Mouse (Mus musculus) right cerebral cortex, postnatal 10 days (tissue): ENCODE data around the gene Gpx5.
"Not testable (repeated sequence)": the region's sequence is repeated elsewhere in the genome, so short reads cannot be mapped to it uniquely, and the experiment has no call there.

ENCODE experiments used
- DNase-seq, 2 experiments: peaks; one replicate each; pipeline ENCODE4 v3.0.0; 2021; ENCODE audit warnings: low spot score in 2 of 2

Gene Gpx5

GRCm38 (mm10) chr13:21265736-21266135 is 26.8 kb downstream of the Gpx5 start:
- DNase-seq, result no peak

- DNase-seq, result peak in 1 of 2 experiments; percentile 57
Observed at GRCm38 (mm10) chr13:21264366-21264765, 28.2 kb downstream of the Gpx5 start.

DNA sequence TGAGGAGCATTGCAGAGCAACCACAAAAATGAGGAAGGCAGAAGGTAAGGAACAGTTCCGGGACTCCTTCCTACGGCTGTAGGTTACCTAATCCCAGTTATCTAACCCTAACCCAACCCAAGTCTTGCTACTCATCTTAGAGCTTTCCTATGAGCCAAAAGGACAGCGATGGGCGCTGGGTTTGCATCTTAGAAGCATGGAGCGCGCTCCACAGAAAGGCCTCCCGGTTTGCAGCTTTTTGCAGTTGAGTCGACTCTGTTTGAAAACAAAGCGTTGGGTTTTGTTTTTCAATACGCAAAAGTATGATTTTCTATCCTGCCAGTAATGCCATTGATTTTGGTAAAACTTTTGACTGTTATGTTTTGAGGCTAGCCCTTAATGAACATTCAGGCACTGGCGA is 28.6 kb downstream of the Gpx5 start:
- no peak for DNase-seq

DNA sequence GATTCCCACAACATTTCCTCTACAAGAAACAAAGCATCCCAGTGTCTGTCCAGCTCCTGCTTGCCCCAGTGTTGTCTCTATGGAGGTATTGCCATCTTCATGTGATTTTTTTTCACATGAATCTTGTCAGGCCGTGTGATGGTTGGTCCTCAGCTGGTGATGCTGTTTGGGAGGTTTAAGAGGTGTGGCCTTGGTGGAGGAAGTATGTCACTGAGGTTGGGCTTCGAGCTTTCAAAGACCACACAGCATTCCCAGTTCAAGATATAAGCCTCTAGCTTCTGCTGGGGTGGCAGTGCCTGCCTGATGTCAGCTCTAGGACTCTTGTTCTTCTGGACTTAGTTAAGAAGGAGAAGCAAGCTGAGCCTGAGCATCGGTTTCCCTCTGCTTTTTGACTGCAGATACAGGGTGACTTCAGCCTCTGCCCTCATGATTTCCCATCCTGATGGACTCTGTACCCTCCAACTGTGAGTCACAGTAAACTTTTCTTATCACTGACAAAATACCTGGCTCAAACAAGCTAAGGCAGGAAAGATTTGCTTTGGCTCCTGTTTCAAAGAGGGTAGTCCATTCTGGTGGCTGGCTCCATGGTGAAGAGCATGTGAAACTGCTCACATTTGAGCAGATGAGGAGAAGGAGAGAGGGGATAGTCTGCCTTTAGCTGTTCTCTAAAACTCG is 29.6 kb downstream of the Gpx5 start:
- DNase-seq, result no peak

GRCm38 (mm10) chr13:21260289-21260688 is 32.2 kb downstream of the Gpx5 start:
- no peak for DNase-seq

GRCm38 (mm10) chr13:21259677-21260113 is 32.8 kb downstream of the Gpx5 start:
- DNase-seq, result peak; percentile 57 to 77

DNA sequence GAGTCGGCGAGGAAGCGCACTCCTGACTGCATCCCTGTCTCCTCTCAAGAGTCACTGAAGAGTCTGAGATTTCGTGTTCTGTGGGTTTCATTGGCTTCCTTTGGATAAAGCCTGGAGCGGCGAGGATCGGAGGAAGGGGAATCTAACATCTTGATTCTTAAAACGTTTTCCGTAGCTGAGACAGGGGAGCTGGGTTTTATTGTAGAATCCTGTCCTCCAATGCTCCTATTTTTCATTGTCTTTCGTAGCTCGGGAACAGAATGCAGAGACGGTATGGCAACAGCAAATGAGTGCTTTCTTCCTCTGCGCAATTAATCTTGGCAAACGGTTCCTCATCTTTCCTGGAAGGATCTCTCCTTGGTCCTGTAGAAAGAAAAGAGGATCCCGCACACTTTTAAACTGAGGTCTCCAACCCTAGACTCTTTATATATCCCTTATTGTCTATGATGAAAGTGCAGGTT is 33.3 kb downstream of the Gpx5 start:
- peak; percentile 44 to 55 for DNase-seq

- DNase-seq, result no peak
Observed at GRCm38 (mm10) chr13:21258524-21258923, 34.0 kb downstream of the Gpx5 start.

GRCm38 (mm10) chr13:21253986-21254385 is 38.5 kb downstream of the Gpx5 start:
- DNase-seq, result peak; percentile 45 to 61

DNA sequence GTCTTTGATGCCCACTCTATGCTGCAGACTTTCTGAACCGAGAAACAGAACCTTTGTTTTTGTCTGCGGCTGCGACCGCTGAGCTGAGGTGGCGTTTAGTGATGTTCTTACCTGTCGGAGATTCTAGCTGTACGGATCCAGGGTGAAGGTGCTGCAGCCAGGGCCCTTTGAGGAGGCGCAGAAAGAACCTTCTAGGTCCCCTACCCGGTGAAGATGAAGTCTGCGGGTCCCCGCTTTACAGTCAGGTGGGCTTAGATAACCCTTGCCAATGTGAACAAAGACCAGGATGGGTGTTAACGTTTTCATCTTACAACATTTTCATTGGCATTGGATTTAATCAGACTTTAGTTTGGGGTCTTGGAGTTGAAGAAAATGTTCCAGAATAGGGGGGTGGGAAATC is 39.0 kb downstream of the Gpx5 start:
- no peak for DNase-seq

DNA sequence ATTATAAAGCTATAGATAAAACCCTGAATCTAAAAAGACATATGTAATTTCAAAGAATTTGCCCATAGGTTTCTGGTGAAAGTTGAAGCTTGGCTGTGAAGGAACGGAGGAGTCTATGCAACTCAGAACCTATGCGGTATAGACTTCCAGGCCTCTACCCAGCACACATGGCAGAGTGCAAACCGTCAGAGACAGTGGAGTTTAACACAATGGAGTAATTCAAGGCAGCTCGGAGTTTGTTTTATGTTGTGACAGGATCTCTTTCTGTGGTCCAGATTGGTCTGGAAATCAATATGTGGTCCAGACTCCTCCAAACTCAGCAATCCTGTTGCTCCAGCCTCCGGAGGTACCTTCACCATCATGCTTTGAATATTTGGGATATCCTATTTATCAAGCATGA is 39.5 kb downstream of the Gpx5 start:
- no peak for DNase-seq

DNA sequence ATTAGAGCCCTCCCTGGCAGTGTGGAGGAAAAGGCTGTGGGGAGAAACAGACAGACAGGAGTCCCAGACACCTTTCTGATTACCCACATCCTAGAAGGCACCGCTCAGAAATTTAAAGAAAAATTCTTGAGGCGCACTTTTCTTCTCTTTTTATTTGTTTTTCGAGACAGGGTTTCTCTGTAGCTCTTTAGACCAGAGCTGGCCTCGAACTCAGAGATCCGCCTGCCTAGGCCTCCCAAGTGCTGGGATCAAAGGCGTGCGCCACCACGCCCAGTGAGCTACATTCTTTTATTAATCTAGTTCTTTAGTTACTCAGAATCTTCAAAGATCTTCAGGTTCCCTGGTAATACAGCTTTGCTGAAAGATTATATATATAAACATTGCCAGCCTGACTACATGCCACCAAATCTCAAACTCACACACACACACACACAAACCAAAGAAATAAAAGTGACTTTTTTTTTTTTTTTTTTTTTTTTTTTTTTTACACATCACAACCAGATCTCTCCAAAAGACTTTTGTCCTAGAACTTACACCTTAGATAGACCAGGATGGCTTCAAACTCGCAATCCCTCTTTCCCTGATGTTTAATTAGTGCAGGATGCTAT is 42.4 kb downstream of the Gpx5 start:
- DNase-seq, result no peak

- DNase-seq, result no peak
Observed at GRCm38 (mm10) chr13:21249022-21249421, 43.5 kb downstream of the Gpx5 start.

DNA sequence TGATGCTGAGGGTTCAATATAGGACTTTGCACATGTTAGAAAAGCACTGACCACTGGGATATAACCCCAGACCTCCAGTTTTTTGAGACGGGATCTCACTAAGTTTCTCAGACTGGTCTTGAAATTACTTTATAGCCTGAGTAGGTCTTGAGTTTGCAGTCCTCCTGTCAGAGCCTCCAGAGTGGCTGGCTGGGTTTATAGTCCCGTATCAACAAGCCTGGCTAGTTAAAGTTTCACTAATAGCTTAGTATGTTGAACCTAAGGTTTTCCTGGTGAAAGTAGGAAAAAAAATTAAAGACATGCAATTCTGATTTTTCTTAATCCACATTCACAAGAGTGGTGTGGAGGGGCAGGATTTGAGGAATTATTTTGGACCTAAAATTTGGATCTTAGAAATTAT is 46.3 kb downstream of the Gpx5 start:
- no peak for DNase-seq

- not testable (repeated sequence) for DNase-seq
Observed at GRCm38 (mm10) chr13:21244967-21245366, 47.6 kb downstream of the Gpx5 start.

DNA sequence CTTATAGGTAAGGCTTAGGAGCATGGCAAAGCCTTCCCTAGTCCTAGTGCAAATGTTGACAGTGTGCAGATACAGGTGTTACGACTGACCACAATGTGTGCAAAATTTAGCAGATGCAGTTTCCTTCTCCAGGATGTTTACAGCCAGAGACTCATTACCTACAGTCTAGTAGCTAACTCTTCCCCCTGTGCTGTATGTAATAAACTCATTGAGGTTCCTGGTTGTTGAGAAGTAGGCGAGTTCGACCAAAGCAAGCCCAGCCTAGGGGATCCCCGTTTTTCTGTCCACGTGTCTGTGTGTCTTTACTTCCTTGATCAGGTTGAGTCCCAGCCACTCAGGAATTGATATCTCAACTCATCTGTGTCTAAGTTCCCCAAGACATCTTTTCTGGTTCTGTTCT is 48.4 kb downstream of the Gpx5 start:
- no peak for DNase-seq

- no peak for DNase-seq
Observed at GRCm38 (mm10) chr13:21243196-21243595, 49.3 kb downstream of the Gpx5 start.

DNA sequence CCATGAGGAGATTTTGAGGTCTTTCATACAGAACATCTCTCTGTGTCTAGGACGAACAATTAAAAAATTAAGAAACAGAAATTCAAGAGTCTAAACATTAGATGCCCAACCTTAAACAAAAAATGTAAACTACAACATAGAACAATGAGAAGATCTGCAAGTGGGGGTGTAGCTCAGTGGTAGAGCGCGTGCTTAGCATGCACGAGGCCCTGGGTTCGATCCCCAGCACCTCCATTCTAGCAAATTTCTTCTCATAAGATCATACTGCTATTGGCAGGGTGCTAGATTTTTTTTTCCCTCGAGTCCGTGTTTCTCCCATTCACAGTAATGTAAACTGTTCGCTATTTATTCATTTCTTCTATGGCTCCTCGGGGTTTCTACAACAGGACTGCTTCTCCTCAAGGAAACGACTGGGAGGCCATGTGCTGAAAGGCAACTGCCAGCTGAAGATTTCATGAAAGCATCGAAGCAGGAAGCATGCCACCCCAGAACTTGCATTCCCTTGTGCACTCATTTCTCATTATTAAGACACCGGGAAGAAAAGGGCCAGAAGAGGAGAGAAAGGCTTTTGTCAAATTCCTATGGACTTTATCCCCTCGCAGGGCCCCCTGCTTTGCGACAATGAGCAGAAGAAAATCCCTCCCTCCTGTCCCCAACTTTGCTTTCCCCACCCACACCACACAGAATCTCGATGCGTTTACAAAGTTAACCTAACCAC is 50.0 kb downstream of the Gpx5 start:
- peak; percentile 37 to 48 for DNase-seq

- peak; percentile 40 to 60 for DNase-seq
Observed at GRCm38 (mm10) chr13:21240788-21241187, 51.7 kb downstream of the Gpx5 start.

DNA sequence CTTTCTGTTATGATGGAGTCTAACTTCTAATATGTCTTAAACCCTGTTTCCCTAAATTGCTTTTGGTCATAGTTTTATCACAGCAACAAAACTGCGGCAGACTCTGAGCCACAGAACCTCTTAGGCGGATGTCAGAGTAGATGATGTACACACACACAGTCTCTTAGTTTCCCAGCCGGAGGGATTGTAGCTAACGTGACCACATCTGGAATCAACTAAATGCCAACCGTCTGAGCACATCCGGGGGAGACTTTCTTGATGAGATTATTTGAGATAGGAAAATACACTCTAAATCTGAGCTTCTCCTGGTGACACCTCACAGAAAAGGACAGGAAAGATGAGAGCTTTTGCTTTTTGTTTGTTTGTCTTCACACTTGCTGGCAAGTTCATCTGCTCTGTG is 55.4 kb downstream of the Gpx5 start:
- no peak for DNase-seq

DNA sequence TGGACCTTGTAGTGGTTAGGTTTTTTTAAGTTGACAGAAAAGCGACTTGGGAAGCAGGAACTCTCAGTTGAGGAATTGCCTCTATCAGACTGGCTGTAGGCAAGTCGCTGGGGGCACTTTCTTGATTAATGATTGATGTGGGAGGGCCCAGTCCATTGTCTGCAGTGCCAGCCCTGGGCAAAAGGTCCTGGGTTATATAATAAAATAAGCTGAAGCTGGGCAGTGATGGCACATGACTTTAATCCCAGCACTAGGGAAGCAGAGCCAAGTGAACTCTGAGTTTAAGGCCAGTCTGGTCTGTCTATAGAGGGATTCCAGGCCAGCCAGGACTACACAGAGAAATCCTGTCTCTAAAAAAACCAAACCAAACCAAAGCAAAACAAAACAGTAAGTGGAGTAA is 55.8 kb downstream of the Gpx5 start:
- DNase-seq, result no peak
